Mouse (Mus musculus) bone marrow macrophage, adult 2 months (primary cell): ENCODE data around the gene Tmem25.

ENCODE experiments used
- CTCF ChIP-seq: IDR thresholded peaks from 2 replicates; pipeline ENCODE4 v1.5.1; 2012; ENCODE audit warnings: low read depth, mild to moderate bottlenecking, low read length, moderate library complexity
- POLR2A ChIP-seq: IDR thresholded peaks from 2 replicates; pipeline ENCODE4 v1.6.1; 2012; ENCODE audit warnings: mild to moderate bottlenecking, low read depth, low read length, borderline replicate concordance

DNA sequence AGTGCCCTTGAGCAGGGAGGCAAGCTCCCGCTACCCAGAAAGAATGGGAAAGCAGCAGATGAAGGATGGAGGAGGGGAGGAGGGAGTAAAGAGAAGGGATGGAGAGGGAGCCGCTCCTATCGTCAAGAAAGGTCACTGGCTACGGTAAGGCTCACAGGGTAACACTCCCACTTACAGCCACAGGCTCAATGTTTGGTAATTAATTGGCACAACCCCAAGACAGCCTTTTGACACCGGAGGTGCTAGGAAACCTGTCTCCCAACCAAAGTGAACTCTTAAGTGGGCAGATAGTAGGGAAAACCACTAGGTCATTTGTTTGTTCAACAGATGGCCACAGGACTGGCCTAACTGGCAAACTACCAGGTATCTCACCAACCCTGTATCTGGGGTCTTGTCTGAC, 8.0 kb upstream of the Tmem25 start:
- TF ChIP-seq CTCF = no peak
- no peak for TF ChIP-seq POLR2A
